Mouse (Mus musculus) embryonic stem cell, embryonic (primary cell): ENCODE results near the gene Clic4.

Experiments used
- CTCF ChIA-PET, 4 experiments: fragments of 300-600 bp in 2 of 4; fragments of 350-600 bp in 2 of 4; sonication (Branson Sonifier 250); formaldehyde crosslinking; loops; one replicate each; lab custom pipeline; 2022; ENCODE audit warnings: inconsistent platforms in 2 of 4; lab: Charles Lee
- POLR2A ChIA-PET, 4 experiments: fragments of 300-600 bp in 2 of 4; fragments of 350-600 bp in 2 of 4; sonication (Branson Sonifier 250); formaldehyde crosslinking; loops; one replicate each; lab custom pipeline; 2022; ENCODE audit warnings: antibody characterized with exemption in 4 of 4, inconsistent platforms in 1 of 4; lab: Charles Lee

Gene Clic4

DNA sequence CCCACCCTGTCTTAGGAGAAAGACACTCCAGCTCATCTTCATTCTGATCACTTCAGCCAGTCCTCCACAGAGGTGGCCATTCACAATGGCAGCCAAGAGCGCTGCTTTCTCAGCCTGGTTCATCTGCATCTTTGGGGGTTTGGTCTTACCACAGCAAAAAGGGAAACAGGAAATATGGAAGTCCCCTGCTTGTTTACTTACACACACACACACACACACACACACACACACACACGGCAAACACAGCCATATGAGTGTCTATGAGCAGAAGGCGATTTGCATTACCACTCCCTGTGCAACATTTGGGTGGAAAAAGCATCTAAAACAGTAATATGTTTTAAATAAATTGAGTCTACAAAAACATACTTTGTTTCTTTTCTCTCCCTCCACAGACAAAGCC lies 32.3 kb downstream of the Clic4 start:
- CTCF ChIA-PET: interaction anchor here in 2 of 4 experiments (0.8 to 1.6 kb wide), 2 partner anchors 21 to 180 kb away, joined by 3 to 7 read pairs; no protein-coding TSS in a partner anchor
- POLR2A ChIA-PET: interaction anchor here in 3 of 4 experiments (0.7 to 2.7 kb wide), 12 partner anchors 9 to 43 kb away, joined by 3 to 16 read pairs (median 4); partner anchors contain the start of gene Clic4 (in 1 of the 3)

DNA sequence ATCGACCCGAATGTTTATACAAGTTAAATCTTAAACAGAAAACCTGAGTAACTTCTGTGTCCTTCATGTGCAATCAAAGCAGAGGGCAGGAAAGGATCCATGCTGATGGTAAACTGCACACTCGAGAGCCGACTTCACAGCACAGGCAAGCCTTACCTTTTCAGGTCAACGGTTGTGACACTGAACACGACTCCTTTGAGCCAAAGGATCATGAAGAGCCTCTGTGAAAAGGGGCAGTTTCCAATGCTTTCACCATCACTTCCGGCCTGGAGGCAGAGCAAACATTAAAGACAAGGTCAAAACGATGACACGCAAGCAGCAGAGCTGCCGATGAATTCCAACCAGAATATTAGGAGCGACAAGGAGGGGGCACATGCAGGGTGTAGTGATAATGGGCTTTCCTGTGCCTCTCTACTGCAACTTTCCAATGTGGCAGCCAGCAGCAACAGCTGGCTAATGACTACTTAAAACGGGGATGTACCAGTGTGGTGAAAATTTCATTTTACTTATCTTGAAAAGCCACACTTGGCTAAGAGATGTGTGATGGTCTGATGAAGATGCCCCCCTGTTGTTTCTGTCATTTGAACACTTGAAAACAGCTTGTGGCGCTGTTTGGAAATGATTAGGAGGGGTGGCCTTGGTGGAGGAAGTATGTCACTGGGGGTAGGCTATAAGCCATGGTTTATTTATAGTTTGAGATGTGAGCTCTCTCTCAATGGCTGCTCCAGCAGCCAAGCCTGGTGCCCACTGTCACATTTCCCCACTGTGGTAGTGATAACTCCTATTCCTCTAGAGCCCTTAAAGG lies 33.7 kb downstream of the Clic4 start:
- POLR2A ChIA-PET: interaction anchor here in 3 of 4 experiments (0.6 to 2.5 kb wide), 11 partner anchors 8 to 81 kb away, joined by 3 to 10 read pairs (median 4); no protein-coding TSS in a partner anchor

DNA sequence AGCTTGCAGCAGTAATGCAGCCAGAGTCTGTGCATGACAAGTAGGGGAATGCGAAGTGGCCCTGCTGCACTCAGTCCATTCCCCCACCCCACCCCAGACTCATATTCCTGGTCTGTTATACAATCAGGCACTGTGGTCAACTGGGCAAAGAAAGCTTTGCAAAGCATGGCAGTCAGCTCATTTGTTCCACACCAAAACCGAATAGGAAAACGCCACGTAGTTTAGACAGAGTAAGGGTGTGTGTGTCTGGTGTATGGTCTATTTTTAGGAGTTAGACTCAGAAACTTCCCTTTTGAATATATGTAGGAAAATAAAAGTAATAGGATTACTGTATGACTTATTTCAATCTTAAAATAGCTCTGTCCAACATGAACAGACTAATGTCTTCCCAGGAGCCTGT lies 36.0 kb downstream of the Clic4 start:
- CTCF ChIA-PET: interaction anchor here (0.6 to 2.5 kb wide), 8 partner anchors 11 to 222 kb away, joined by 3 to 24 read pairs (median 5); no protein-coding TSS in a partner anchor
- POLR2A ChIA-PET: interaction anchor here in 3 of 4 experiments (0.7 to 2.7 kb wide), 24 partner anchors 9 to 241 kb away, joined by 3 to 14 read pairs (median 4); partner anchors contain the start of gene Clic4 (in 2 of the 3)

More for the DNA sequence above, 33.7 kb downstream of the Clic4 start:
- CTCF ChIA-PET: interaction anchor here in 2 of 4 experiments (0.9 to 2.5 kb wide), 2 partner anchors 9 to 19 kb away, joined by 4 to 7 read pairs; no protein-coding TSS in a partner anchor

DNA sequence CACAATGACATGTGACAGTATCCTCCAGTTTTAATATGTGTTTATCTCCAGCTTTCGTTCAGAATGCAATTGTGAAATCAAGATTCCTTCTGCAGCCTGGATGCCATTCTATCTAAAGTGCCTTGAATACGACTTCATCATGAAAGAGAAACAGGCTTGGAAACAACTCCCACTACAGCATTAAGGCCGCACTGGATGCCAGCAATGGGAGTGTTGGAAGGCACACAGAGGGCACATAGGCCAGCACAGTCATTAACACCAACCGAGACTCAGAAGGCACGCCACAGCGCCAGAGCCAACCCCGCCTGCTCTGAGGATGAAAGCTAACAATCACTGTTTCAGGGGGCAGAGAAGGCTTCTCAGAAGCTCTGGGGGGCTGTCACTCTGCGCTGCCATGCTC lies 37.1 kb downstream of the Clic4 start:
- ChIA-PET POLR2A (interaction anchor here in 3 of 4 experiments (0.7 to 2.7 kb wide), 14 partner anchors 9 to 74 kb away, joined by 3 to 14 read pairs (median 4); partner anchors contain the start of gene Clic4 (in 2 of the 3)), CTCF (interaction anchor here (0.6 to 1.7 kb wide), 8 partner anchors 10 to 30 kb away, joined by 3 to 8 read pairs (median 4); no protein-coding TSS in a partner anchor)

DNA sequence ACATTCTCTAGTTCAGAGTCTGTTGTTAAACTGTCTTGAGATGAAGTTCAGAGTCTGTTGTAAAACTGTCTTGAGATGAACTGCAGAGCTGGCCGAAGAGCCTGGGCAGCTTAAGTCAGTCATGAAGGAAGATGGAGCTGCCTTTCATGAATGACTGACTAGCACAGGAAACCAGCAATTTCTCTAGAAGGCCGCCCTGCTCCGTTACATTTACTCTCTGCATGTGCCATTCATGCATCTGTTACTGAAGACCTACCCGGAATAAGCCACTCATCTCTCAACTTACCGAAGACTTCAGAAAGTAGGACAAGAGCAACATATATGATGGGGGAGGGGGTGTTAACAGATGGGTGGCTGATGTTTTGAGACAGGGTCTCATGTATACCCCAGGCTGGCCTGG lies 40.1 kb downstream of the Clic4 start:
- POLR2A ChIA-PET: interaction anchor here in 3 of 4 experiments (0.6 to 4.1 kb wide), 7 partner anchors 10 to 94 kb away, joined by 3 to 14 read pairs (median 4); no protein-coding TSS in a partner anchor
- CTCF ChIA-PET: no interaction called here

DNA sequence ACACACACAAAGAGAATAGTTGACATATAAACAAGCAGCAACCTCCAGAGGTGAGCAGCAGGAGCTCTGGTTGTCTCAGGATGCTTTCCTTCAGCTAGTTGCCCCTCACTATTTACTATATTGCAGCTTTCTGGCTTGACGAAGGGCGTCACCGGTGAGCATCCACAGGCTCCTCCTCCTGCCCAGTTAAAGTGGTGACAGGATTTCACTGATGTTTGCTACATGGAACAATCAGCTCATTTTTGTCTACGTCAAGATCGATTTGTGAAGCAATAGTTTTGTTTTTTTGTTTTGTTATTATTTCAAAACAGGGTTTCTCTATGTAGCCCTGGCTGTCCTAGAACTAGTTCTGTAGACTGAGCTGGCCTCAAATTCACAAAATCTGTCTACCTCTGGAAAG lies 41.1 kb downstream of the Clic4 start:
- POLR2A ChIA-PET: interaction anchor here in 2 of 4 experiments (0.5 to 4.1 kb wide), 22 partner anchors 9 to 456 kb away, joined by 3 to 38 read pairs (median 4); partner anchors contain the start of genes Clic4 (in 1 of the 2) and Rsrp1 (in 1 of the 2)
- CTCF ChIA-PET: interaction anchor here in 3 of 4 experiments (0.7 to 1.8 kb wide), 3 partner anchors 11 to 570 kb away, joined by 3 to 9 read pairs (median 5); no protein-coding TSS in a partner anchor

DNA sequence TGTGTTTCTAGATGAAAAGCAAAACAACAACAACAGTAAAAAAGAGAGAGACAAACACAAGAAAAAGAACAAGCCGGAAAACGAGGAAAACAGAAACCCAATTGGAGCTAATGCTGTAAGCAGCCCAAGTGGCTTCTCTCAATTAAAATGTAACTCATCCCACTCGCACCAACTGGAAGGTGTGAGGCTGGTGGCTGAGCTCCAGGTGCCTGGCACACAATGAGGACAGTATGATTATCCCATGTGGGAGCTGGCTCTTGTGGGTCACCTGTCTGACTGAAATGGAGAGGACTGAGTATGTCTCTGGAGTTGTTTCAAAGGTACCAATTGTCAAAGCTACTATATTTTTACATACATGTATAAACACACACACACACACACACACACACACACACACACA lies 41.5 kb downstream of the Clic4 start:
- POLR2A ChIA-PET: interaction anchor here in 3 of 4 experiments (0.5 to 4.1 kb wide), 29 partner anchors 8 to 457 kb away, joined by 3 to 38 read pairs (median 4); partner anchors contain the start of genes Clic4 (in 2 of the 3) and Rsrp1 (in 1 of the 3)
- CTCF ChIA-PET: interaction anchor here in 3 of 4 experiments (0.7 to 1.8 kb wide), 6 partner anchors 10 to 570 kb away, joined by 3 to 9 read pairs (median 4); no protein-coding TSS in a partner anchor

DNA sequence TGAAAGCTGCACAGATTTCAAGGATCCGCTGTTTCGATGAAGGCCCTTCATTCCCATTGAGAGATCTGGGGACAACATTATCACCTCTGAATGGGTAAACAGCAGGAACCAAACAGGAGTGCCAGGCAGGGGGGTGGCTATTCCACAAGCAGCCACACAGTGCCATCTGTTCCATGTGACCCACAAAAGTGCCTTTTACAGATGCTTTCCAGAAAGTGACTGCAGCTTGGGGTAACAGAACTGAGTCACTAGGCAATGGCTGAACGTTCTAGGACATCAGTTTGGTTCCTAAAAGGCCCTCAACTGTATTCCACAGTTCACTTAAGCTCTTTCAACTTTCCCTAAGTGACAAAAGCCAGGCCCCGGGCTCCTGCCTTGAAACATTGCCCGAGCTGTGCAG lies 42.0 kb downstream of the Clic4 start:
- CTCF ChIA-PET: interaction anchor here in 3 of 4 experiments (0.7 to 1.8 kb wide), 5 partner anchors 10 to 209 kb away, joined by 3 to 9 read pairs (median 5); no protein-coding TSS in a partner anchor

DNA sequence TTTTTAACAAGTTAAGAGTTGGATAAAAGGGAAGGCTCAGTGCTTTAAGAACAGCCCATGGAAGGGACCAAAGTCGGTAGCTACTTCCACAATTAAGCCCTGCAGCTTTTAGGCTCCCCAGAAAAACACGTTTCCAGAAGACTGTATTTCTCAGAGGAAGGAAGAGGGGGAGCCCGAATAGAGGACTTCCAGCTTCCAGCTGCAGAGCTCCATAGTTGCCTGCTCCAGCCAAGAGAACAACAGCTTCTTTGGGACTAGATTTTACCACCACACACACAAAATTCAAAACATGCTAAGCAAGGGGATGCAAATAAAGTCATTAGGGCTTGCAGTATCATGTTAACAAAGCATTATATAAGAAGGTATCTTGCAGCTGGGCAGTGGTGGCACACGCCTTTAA lies 42.7 kb downstream of the Clic4 start:
- POLR2A ChIA-PET: interaction anchor here in 3 of 4 experiments (0.6 to 4.1 kb wide), 20 partner anchors 10 to 160 kb away, joined by 3 to 38 read pairs (median 4); partner anchors contain the start of gene Clic4 (in 2 of the 3)
- CTCF ChIA-PET: interaction anchor here (0.5 to 2.8 kb wide), 7 partner anchors 10 to 568 kb away, joined by 3 to 23 read pairs (median 5); no protein-coding TSS in a partner anchor

More for the DNA sequence above, 42.0 kb downstream of the Clic4 start:
- POLR2A ChIA-PET: interaction anchor here (0.6 to 4.1 kb wide), 26 partner anchors 8 to 307 kb away, joined by 3 to 38 read pairs (median 4); partner anchors contain the start of genes Clic4 (in 2 of the 4) and Rsrp1 (in 1 of the 4)

DNA sequence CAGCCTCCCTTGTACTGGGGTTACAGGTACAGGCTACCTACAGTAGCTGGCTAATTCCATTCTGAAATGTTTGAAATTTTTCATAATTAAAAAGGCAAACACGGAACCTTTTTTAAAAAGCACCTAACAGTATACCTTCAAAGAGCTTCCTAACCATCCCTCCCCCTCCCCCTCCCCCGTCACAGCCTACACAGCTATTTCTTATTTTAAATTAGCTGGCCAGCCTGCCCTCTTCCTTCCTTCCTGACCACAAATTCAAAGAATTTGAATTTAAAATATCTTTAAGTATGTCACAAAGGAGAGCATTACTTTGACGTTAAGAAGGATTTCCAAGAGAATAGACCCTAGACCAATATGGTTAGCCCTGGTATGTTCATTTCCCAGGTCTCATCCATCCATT lies 44.5 kb downstream of the Clic4 start:
- ChIA-PET CTCF (interaction anchor here (0.5 to 2.8 kb wide), 9 partner anchors 9 to 253 kb away, joined by 3 to 23 read pairs (median 4); no protein-coding TSS in a partner anchor), POLR2A (interaction anchor here in 3 of 4 experiments (0.6 to 2.3 kb wide), 15 partner anchors 9 to 126 kb away, joined by 3 to 15 read pairs (median 4); partner anchors contain the start of gene Clic4 (in 2 of the 3))

DNA sequence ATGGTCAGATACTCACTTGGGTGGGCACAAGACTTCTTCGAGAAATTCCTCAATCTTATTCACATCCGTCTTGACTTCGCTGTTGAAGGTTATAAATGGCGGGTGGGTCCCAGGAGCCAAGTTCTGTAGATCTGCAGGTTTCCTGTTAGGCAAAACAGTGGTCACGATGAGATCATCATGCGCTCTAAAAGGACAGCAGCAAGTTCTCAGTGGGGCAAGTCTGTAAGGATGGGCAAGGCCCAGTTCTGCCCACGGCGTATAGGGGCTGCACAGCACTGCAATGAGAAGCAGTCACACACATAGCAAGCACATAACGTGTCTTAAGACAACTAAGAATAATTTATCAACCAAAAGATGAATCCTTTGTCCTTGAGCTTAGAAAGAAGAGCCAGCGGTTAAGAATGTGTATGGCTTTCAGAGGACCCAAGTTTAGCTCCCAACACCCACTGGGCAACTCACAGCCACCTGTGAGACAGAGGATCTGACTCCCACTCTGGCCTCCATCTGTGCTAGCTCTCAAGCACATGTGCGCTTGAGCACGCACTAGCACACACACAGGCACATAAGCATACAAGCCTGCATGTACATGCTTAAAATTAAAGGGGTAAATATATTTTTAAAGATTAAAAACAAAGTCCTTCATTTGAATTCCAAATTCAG lies 46.5 kb downstream of the Clic4 start:
- ChIA-PET CTCF (interaction anchor here (0.5 to 1.0 kb wide), 7 partner anchors 15 to 304 kb away, joined by 3 to 4 read pairs (median 3); no protein-coding TSS in a partner anchor), POLR2A (interaction anchor here in 2 of 4 experiments (0.7 to 2.0 kb wide), 13 partner anchors 10 to 95 kb away, joined by 3 to 12 read pairs (median 3); no protein-coding TSS in a partner anchor)

DNA sequence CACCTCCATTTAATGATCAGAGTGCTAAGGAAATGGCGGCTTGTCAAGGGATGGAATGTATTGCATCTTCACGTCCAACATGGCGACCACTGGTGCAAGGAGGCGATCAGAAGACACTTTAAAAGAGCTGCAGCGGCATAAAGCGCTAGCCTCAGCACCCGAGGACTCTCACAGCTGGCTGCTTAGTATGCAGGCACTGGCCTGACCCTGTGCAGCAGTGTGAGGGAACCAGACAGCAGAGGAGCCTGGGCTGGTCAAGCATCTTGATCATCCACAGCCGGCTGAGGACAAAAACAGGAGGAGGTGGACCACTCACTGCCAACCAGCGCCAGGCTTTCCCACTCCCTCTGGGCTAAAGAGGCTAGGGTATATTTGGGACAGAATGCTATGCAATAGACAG lies 48.8 kb downstream of the Clic4 start:
- CTCF ChIA-PET: interaction anchor here in 1 of 4 experiments (1.1 kb wide), 1 partner anchor 94 kb away, joined by 4 read pairs; no protein-coding TSS in a partner anchor
- POLR2A ChIA-PET: interaction anchor here in 2 of 4 experiments (1.1 to 2.6 kb wide), 10 partner anchors 8 to 90 kb away, joined by 3 to 10 read pairs (median 4); partner anchors contain the start of gene Clic4 (in 1 of the 2)

DNA sequence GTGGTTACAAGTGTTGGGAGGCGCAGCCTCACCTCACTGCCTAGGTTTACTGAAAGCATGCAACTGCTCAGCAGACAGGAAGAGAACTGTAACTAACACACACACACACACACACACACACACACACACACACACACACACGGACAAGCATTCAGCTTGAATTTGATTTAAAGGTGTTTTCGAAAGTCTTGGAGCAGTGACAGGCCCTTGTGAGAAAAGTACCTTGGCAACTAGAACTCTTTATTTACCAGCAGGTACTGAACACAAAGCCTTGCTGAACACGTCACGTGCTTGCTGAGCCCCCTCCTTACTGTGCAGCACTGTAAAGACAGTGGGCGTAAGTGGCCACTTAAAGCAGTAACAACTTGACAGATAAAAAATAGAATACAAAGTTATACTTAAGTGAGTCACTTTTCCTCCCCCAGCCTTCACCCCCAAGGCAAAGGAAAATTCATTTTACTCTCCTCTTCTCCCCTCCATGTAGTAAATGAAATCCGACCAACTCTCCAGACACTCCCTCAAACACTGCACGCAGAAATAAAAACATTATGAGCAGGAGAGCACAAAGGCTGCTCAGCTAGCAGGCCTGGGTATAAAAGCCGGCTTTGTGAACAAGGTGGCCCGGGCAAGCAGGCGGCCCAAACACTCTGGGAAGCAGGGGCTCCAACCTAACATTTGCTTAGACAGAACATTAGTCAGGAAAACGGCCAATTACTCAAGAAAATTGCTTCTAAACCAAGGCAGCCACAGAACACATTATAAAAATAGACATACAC lies 50.8 kb downstream of the Clic4 start:
- CTCF ChIA-PET: interaction anchor here in 3 of 4 experiments (0.6 to 2.5 kb wide), 4 partner anchors 9 to 666 kb away, joined by 3 to 9 read pairs (median 4); no protein-coding TSS in a partner anchor
- POLR2A ChIA-PET: interaction anchor here (0.6 to 2.6 kb wide), 10 partner anchors 9 to 444 kb away, joined by 3 to 10 read pairs (median 3); partner anchors contain the start of gene Rsrp1 (in 1 of the 4)

DNA sequence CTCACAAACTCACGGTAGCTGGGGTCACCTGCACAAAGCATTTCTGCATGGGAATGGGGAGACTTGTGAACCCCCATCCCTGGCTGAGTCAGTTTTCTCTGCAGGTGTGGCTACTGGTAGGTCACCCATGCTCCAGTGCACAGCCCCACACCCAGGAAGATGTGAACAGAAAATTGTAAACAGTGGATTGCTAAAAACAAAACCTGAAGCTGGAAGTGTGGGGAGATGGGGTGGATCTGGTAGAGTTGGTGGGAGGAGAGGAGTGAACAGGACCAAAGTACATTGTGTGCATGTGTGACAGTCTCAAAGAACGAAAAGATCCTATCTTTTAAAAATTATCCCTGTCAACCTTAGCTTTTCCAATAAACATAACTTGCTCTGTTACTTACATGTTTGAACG lies 52.0 kb downstream of the Clic4 start:
- ChIA-PET POLR2A (interaction anchor here in 3 of 4 experiments (0.6 to 3.5 kb wide), 8 partner anchors 10 to 98 kb away, joined by 3 to 18 read pairs (median 6); partner anchors contain the start of gene Clic4 (in 1 of the 3)), CTCF (interaction anchor here (0.7 to 2.5 kb wide), 13 partner anchors 10 to 245 kb away, joined by 3 to 20 read pairs (median 5); partner anchors contain the start of gene Clic4 (in 1 of the 4))

DNA sequence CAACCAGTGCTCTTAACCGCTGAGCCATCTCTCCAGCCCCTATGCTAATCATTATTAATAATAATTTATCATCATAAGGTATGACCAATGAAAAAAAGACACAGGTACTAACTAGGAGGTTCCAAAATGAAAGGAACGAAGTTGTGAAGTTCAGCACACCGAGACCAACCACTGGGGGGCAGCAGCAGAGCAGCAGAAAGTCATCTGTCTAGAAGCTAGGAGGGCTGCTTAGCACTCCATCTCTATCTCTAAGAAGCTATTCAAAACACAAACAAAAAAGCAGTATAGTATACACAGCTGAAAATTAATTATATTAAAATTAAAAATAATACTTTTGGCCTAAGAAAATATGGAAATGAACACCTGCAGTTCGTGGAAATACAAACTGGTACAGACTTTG lies 53.0 kb downstream of the Clic4 start:
- CTCF ChIA-PET: interaction anchor here (0.5 to 3.3 kb wide), 64 partner anchors 9 to 679 kb away, joined by 3 to 49 read pairs (median 4); partner anchors contain the start of genes Clic4 (in 4 of the 4) and Srrm1 (in 1 of the 4)
- POLR2A ChIA-PET: interaction anchor here (0.5 to 3.5 kb wide), 28 partner anchors 9 to 192 kb away, joined by 3 to 18 read pairs (median 4); partner anchors contain the start of gene Clic4 (in 2 of the 4)
